Mouse (Mus musculus) cerebellum, adult 9-11 months (tissue): ENCODE measurements around the gene Mpp6.

Source experiments
- DNase-seq: peaks from one replicate; pipeline ENCODE4 v3.0.0; 2022

Gene Mpp6

GRCm38 (mm10) chr6:50159842-50160241, 49.8 kb downstream of the Mpp6 start:
- no peak for DNase-seq

- DNase-seq: no peak
Measured at GRCm38 (mm10) chr6:50163013-50163412, 53.0 kb downstream of the Mpp6 start.

- no peak for DNase-seq
Measured at GRCm38 (mm10) chr6:50168821-50169220, 58.8 kb downstream of the Mpp6 start.

- peak; percentile 22 for DNase-seq
Measured at GRCm38 (mm10) chr6:50169771-50170170, 59.7 kb downstream of the Mpp6 start.

GRCm38 (mm10) chr6:50175736-50176135, 65.7 kb downstream of the Mpp6 start:
- DNase-seq: no peak

- DNase-seq: peak; percentile 4
Measured at GRCm38 (mm10) chr6:50180189-50180588, 70.1 kb downstream of the Mpp6 start.

GRCm38 (mm10) chr6:50187955-50188354, 77.9 kb downstream of the Mpp6 start:
- no peak for DNase-seq

GRCm38 (mm10) chr6:50189376-50189775, 79.3 kb downstream of the Mpp6 start:
- DNase-seq: no peak

GRCm38 (mm10) chr6:50191605-50192004, 81.6 kb downstream of the Mpp6 start:
- DNase-seq: no peak

GRCm38 (mm10) chr6:50192169-50192568, 82.1 kb downstream of the Mpp6 start:
- no peak for DNase-seq

- DNase-seq: no peak
Measured at GRCm38 (mm10) chr6:50192822-50193221, 82.8 kb downstream of the Mpp6 start.

- no peak for DNase-seq
Measured at GRCm38 (mm10) chr6:50193851-50194250, 83.8 kb downstream of the Mpp6 start.

- no peak for DNase-seq
Measured at GRCm38 (mm10) chr6:50204356-50204755, 94.3 kb downstream of the Mpp6 start.

GRCm38 (mm10) chr6:50205093-50205492, 95.1 kb downstream of the Mpp6 start:
- DNase-seq: no peak

- DNase-seq: no peak
Measured at GRCm38 (mm10) chr6:50214711-50215372, 104.8 kb downstream of the Mpp6 start.

GRCm38 (mm10) chr6:50215373-50215745, 105.3 kb downstream of the Mpp6 start:
- DNase-seq: no peak

- no peak for DNase-seq
Measured at GRCm38 (mm10) chr6:50215986-50216385, 105.9 kb downstream of the Mpp6 start.

- DNase-seq: no peak
Measured at GRCm38 (mm10) chr6:50218628-50219027, 108.6 kb downstream of the Mpp6 start.

- no peak for DNase-seq
Measured at GRCm38 (mm10) chr6:50219066-50219465, 109.0 kb downstream of the Mpp6 start.

- peak; percentile 23 for DNase-seq
Measured at GRCm38 (mm10) chr6:50220863-50221262, 110.8 kb downstream of the Mpp6 start.

GRCm38 (mm10) chr6:50222351-50222750, 112.3 kb downstream of the Mpp6 start:
- no peak for DNase-seq

- no peak for DNase-seq
Measured at GRCm38 (mm10) chr6:50222986-50223385, 112.9 kb downstream of the Mpp6 start.

- no peak for DNase-seq
Measured at GRCm38 (mm10) chr6:50223606-50224005, 113.6 kb downstream of the Mpp6 start.

GRCm38 (mm10) chr6:50225232-50225631, 115.2 kb downstream of the Mpp6 start:
- no peak for DNase-seq

GRCm38 (mm10) chr6:50228180-50228579, 118.1 kb downstream of the Mpp6 start:
- DNase-seq: no peak
